11 mouse cellular contexts compared by ENCODE assay signal in genomic region chr16:55733751-55734150, GRCm38 (mm10).
DNase-seq lines count a peak whose midpoint lies in the region; ATAC-seq and TF ChIP-seq lines count a peak whose summit lies in the region.
"Had no signal": no experiment of that assay in that cellular context is flagged by ENCODE, and none has a peak within 500 bp of the region (broad histone marks: within the 10 kb centered on the region; RNA-seq: fewer than 3 reads in every experiment).

No protein-coding gene starts in this region.

- H3K36me3 ChIP-seq in intestine, embryonic 14.5 days (ENCODE audit: control insufficient read depth, insufficient read depth, low read length): no peaks in the 10 kb centered on the region
- H3K36me3 ChIP-seq: lung, embryonic 15.5 days; neural tube, embryonic 13.5 days had no signal

- H3K4me2 ChIP-seq in intestine, embryonic 14.5 days (ENCODE audit: low read length): no peak overlapping the region
- H3K4me2 ChIP-seq: lung, embryonic 15.5 days; neural tube, embryonic 13.5 days had no signal

- H3K9me3 ChIP-seq in intestine, embryonic 14.5 days (ENCODE audit: control insufficient read depth, low read length): no peaks in the 10 kb centered on the region
- H3K9me3 ChIP-seq: lung, embryonic 15.5 days; neural tube, embryonic 13.5 days had no signal

- no peak for TF ChIP-seq CTCF in bone marrow macrophage, adult 2 months (IDR thresholded peaks at IDR 0.05; ENCODE audit: low read depth, low read length)

- H3K9ac ChIP-seq in intestine, embryonic 14.5 days (ENCODE audit: low read length): no peak overlapping the region
- H3K9ac ChIP-seq: lung, embryonic 15.5 days; neural tube, embryonic 13.5 days had no signal

- H3K4me3 ChIP-seq in bone marrow macrophage, adult 2 months (ENCODE audit: insufficient read depth, low read length): no peak overlapping the region; the same call in 1 of the 2 replicates
- H3K4me3 ChIP-seq in intestine, embryonic 14.5 days (ENCODE audit: low read depth, low read length): no peak overlapping the region
- H3K4me3 ChIP-seq: lung, embryonic 15.5 days; neural tube, embryonic 13.5 days had no signal

- 57% methylated on average over 4 of the region's 4 CpGs for WGBS in intestine, embryonic 14.5 days

- H3K27ac ChIP-seq in bone marrow macrophage, adult 2 months (ENCODE audit: insufficient read depth, low read depth, low read length): peak overlapping the region; percentile 76
- no peak overlapping the region for H3K27ac ChIP-seq in intestine, embryonic 14.5 days (ENCODE audit: low read depth)
- H3K27ac ChIP-seq: lung, embryonic 15.5 days; neural tube, embryonic 13.5 days had no signal

- peaks cover 34% of the 10 kb centered on the region for H3K4me1 ChIP-seq in bone marrow macrophage, adult 2 months (ENCODE audit: control insufficient read depth, insufficient read depth, low read length)
- no peaks in the 10 kb centered on the region for H3K4me1 ChIP-seq in intestine, embryonic 14.5 days (replicated peaks; ENCODE audit: control insufficient read depth, insufficient read depth, low read length)
- H3K4me1 ChIP-seq: lung, embryonic 15.5 days; neural tube, embryonic 13.5 days had no signal

- TF ChIP-seq POLR2A in bone marrow macrophage, adult 2 months (IDR thresholded peaks at IDR 0.05; ENCODE audit: borderline replicate concordance, low read depth, low read length): no peak

- ATAC-seq in intestine, embryonic 14.5 days (replicated peaks; ENCODE audit: low FRiP score, low TSS enrichment, low read depth): 0 out of 2 replicates have a peak, but pooled peaks have one; percentile 27
- no peak for ATAC-seq in cerebellum, adult (ENCODE audit: insufficient number of reproducible peaks, low FRiP score, low TSS enrichment)

- DNase-seq in urinary bladder, postnatal 25 days (ENCODE audit: low spot score): peak; percentile 21
- DNase-seq in urinary bladder, adult 2 months (ENCODE audit: low spot score): no peak
- DNase-seq in intestine, embryonic 14.5 days (ENCODE audit: low spot score): no peak
- no peak for DNase-seq in layer of hippocampus, adult 11-12 months (ENCODE audit: low spot score)
- DNase-seq in right cerebral cortex, postnatal 36 days (ENCODE audit: low spot score in 2 of 2): no peak
- DNase-seq: gastrocnemius, postnatal 14 days; kidney, adult 8-10 months had no signal

- H3K27me3 ChIP-seq in intestine, embryonic 14.5 days (replicated peaks; ENCODE audit: control insufficient read depth, insufficient read depth, low read length): no peaks in the 10 kb centered on the region
- H3K27me3 ChIP-seq: lung, embryonic 15.5 days; neural tube, embryonic 13.5 days had no signal
